ENCODE assay signal across 22 mouse cellular contexts in genomic region chr3:38656790-38657189, GRCm38 (mm10).
DNase-seq lines count a peak whose midpoint lies in the region; ATAC-seq lines count a peak whose summit lies in the region.
"Had no signal": no experiment of that assay in that cellular context is flagged by ENCODE, and none has a peak within 500 bp of the region (broad histone marks: within the 10 kb centered on the region; RNA-seq: fewer than 3 reads in every experiment).

No protein-coding gene starts in this region.

- no peak for ATAC-seq in intestine, embryonic 14.5 days (replicated peaks; ENCODE audit: low FRiP score, low TSS enrichment, low read depth)
- ATAC-seq in intestine, embryonic 16.5 days = no peak
- ATAC-seq in kidney, embryonic 15.5 days (replicated peaks; ENCODE audit: low FRiP score) = 0 out of 2 replicates have a peak, but pooled peaks have one; percentile 25
- peak; percentile 59; the same call in 1 of the 2 replicates for ATAC-seq in kidney, embryonic 16.5 days (ENCODE audit: low FRiP score, low TSS enrichment)
- ATAC-seq: activated CD4-positive, CD25-positive, alpha-beta regulatory T cell, adult 4 months; CD4-positive, CD25-positive, alpha-beta regulatory T cell, adult 4 months; Patski had no signal

- no peak overlapping the region for H3K4me3 ChIP-seq in intestine, embryonic 14.5 days (ENCODE audit: low read depth, low read length)
- no peak overlapping the region for H3K4me3 ChIP-seq in intestine, embryonic 16.5 days (ENCODE audit: low read length)
- no peak overlapping the region for H3K4me3 ChIP-seq in kidney, embryonic 15.5 days (replicated peaks)
- H3K4me3 ChIP-seq in kidney, embryonic 16.5 days (ENCODE audit: low read length) = no peak overlapping the region

- no peaks in the 10 kb centered on the region for H3K36me3 ChIP-seq in intestine, embryonic 14.5 days (ENCODE audit: control insufficient read depth, insufficient read depth, low read length)
- no peaks in the 10 kb centered on the region for H3K36me3 ChIP-seq in intestine, embryonic 16.5 days (ENCODE audit: control insufficient read depth, insufficient read depth, low read length)
- no peaks in the 10 kb centered on the region for H3K36me3 ChIP-seq in kidney, embryonic 15.5 days
- no peaks in the 10 kb centered on the region for H3K36me3 ChIP-seq in kidney, embryonic 16.5 days (ENCODE audit: insufficient read depth, low read length)
- H3K36me3 ChIP-seq: G1E had no signal

- H3K4me1 ChIP-seq in intestine, embryonic 14.5 days (replicated peaks; ENCODE audit: control insufficient read depth, insufficient read depth, low read length) = no peaks in the 10 kb centered on the region
- no peaks in the 10 kb centered on the region for H3K4me1 ChIP-seq in intestine, embryonic 16.5 days (ENCODE audit: control insufficient read depth, insufficient read depth, low read length)
- 0 out of 2 replicates have a peak, but pooled peaks cover 7% of the 10 kb centered on the region for H3K4me1 ChIP-seq in kidney, embryonic 15.5 days
- no peaks in the 10 kb centered on the region for H3K4me1 ChIP-seq in kidney, embryonic 16.5 days (ENCODE audit: insufficient read depth, low read length)

- no peaks in the 10 kb centered on the region for H3K9me3 ChIP-seq in intestine, embryonic 14.5 days (ENCODE audit: control insufficient read depth, low read length)
- no peaks in the 10 kb centered on the region for H3K9me3 ChIP-seq in intestine, embryonic 16.5 days (ENCODE audit: control insufficient read depth, low read length)
- no peaks in the 10 kb centered on the region for H3K9me3 ChIP-seq in kidney, embryonic 15.5 days (replicated peaks)
- no peaks in the 10 kb centered on the region for H3K9me3 ChIP-seq in kidney, embryonic 16.5 days (ENCODE audit: low read length)

- 83% methylated on average over 1 of the region's 1 CpGs for WGBS in intestine, embryonic 14.5 days
- WGBS in intestine, embryonic 16.5 days = 74% methylated on average over 1 of the region's 1 CpGs
- WGBS in kidney, embryonic 15.5 days = 52% methylated on average over 1 of the region's 1 CpGs
- 27% methylated on average over 1 of the region's 1 CpGs for WGBS in kidney, embryonic 16.5 days

- no peak overlapping the region for H3K27ac ChIP-seq in intestine, embryonic 14.5 days (ENCODE audit: low read depth)
- H3K27ac ChIP-seq in intestine, embryonic 16.5 days (ENCODE audit: low read length) = no peak overlapping the region
- no peak overlapping the region for H3K27ac ChIP-seq in kidney, embryonic 15.5 days
- no peak overlapping the region for H3K27ac ChIP-seq in kidney, embryonic 16.5 days (ENCODE audit: low read length)

- H3K4me2 ChIP-seq in intestine, embryonic 14.5 days (ENCODE audit: low read length) = no peak overlapping the region
- no peak overlapping the region for H3K4me2 ChIP-seq in intestine, embryonic 16.5 days (ENCODE audit: low read depth, low read length)
- no peak overlapping the region for H3K4me2 ChIP-seq in kidney, embryonic 15.5 days
- no peak overlapping the region for H3K4me2 ChIP-seq in kidney, embryonic 16.5 days (replicated peaks; ENCODE audit: low read depth, low read length)

- peak; percentile 80 for DNase-seq in heart, adult 11 months
- no peak for DNase-seq in heart, postnatal 25 days (ENCODE audit: low spot score)
- DNase-seq in intestine, embryonic 14.5 days (ENCODE audit: low spot score) = peak; percentile 38
- no peak for DNase-seq in kidney, postnatal 4 days
- no peak for DNase-seq in kidney, adult 11 months
- DNase-seq: adrenal gland, adult 2 months; adrenal gland, adult 8-10 months; adrenal gland, postnatal 10 days; adrenal gland, postnatal 14 days; adrenal gland, postnatal 25 days; adrenal gland, postnatal 36 days; B cell, adult 2 months; cerebellum, adult 11 months; cerebellum, adult 11-12 months had no signal

- intact Hi-C loops in heart, postnatal 25 days (cut with DNase I) = no loop called here

- no peak overlapping the region for H3K9ac ChIP-seq in intestine, embryonic 14.5 days (ENCODE audit: low read length)
- H3K9ac ChIP-seq in intestine, embryonic 16.5 days (ENCODE audit: low read depth, low read length) = no peak overlapping the region
- H3K9ac ChIP-seq in kidney, embryonic 15.5 days = no peak overlapping the region
- H3K9ac ChIP-seq in kidney, embryonic 16.5 days (replicated peaks; ENCODE audit: low read length) = no peak overlapping the region

- H3K27me3 ChIP-seq in intestine, embryonic 14.5 days (replicated peaks; ENCODE audit: control insufficient read depth, insufficient read depth, low read length) = no peaks in the 10 kb centered on the region
- no peaks in the 10 kb centered on the region for H3K27me3 ChIP-seq in intestine, embryonic 16.5 days (replicated peaks; ENCODE audit: control insufficient read depth, insufficient read depth, low read length)
- H3K27me3 ChIP-seq in kidney, embryonic 15.5 days = no peaks in the 10 kb centered on the region
- no peaks in the 10 kb centered on the region for H3K27me3 ChIP-seq in kidney, embryonic 16.5 days (ENCODE audit: insufficient read depth, low read length)
- H3K27me3 ChIP-seq: CH12.LX, Patski had no signal

Comparison
In these comparisons a context has a peak if more than half of its experiments do, and no peak if none do; other contexts are left out.
1. DNase-seq: peak in heart, adult 11 months (single experiment) and intestine, embryonic 14.5 days (single experiment); none in heart, postnatal 25 days (single experiment), kidney, postnatal 4 days (0 of 2) and kidney, adult 11 months (single experiment).
2. ATAC-seq: peak in kidney, embryonic 15.5 days (single experiment) and kidney, embryonic 16.5 days (single experiment); none in intestine, embryonic 14.5 days (single experiment) and intestine, embryonic 16.5 days (single experiment).